9 mouse cellular contexts compared by ENCODE assay signal in genomic region chr17:33844196-33844595, GRCm38 (mm10). TPM values are rescaled to one million over a fixed set of nuclear protein-coding genes. Genes with fewer than 3 reads are reported as not detected.
DNase-seq lines count a peak whose midpoint lies in the region; ATAC-seq lines count a peak whose summit lies in the region.
"Had no signal": no experiment of that assay in that cellular context is flagged by ENCODE, and none has a peak within 500 bp of the region (broad histone marks: within the 10 kb centered on the region; RNA-seq: fewer than 3 reads in every experiment).

No protein-coding gene starts in this region.

- DNase-seq in lung, postnatal 25 days (ENCODE audit: low spot score): no peak
- no peak for DNase-seq in limb, embryonic 11.5 days (ENCODE audit: low spot score)
- DNase-seq in left cerebral cortex, adult 11 months (ENCODE audit: low spot score): no peak
- DNase-seq in heart, postnatal 25 days (ENCODE audit: low spot score): no peak
- DNase-seq: gastrocnemius, postnatal 10 days; layer of hippocampus, postnatal 36 days had no signal

- no peak overlapping the region for H3K27ac ChIP-seq in lung, embryonic 15.5 days
- no peak overlapping the region for H3K27ac ChIP-seq in forebrain, embryonic 13.5 days
- no peak overlapping the region for H3K27ac ChIP-seq in limb, embryonic 11.5 days (replicated peaks; ENCODE audit: low read depth, low read length)
- no peak overlapping the region for H3K27ac ChIP-seq in neural tube, embryonic 15.5 days (replicated peaks)

- H3K36me3 ChIP-seq in lung, embryonic 15.5 days: peaks cover 8% of the 10 kb centered on the region
- H3K36me3 ChIP-seq in forebrain, embryonic 13.5 days (ENCODE audit: poor library complexity, severe bottlenecking): peaks cover 30% of the 10 kb centered on the region
- H3K36me3 ChIP-seq in limb, embryonic 11.5 days (ENCODE audit: control insufficient read depth, insufficient read depth, low read length): peaks cover 7% of the 10 kb centered on the region; the same call in 1 of the 2 replicates
- peaks cover 28% of the 10 kb centered on the region for H3K36me3 ChIP-seq in neural tube, embryonic 15.5 days

- WGBS in lung, embryonic 15.5 days: 76% methylated on average over 1 of the region's 1 CpGs
- WGBS in forebrain, embryonic 13.5 days: 69% methylated on average over 1 of the region's 1 CpGs
- WGBS in limb, embryonic 11.5 days: 61% methylated on average over 1 of the region's 1 CpGs
- WGBS in neural tube, embryonic 15.5 days: 41% methylated on average over 1 of the region's 1 CpGs

- no peaks in the 10 kb centered on the region for H3K9me3 ChIP-seq in lung, embryonic 15.5 days
- H3K9me3 ChIP-seq in forebrain, embryonic 13.5 days (replicated peaks): no peaks in the 10 kb centered on the region
- no peaks in the 10 kb centered on the region for H3K9me3 ChIP-seq in limb, embryonic 11.5 days (ENCODE audit: control insufficient read depth, low read length)
- H3K9me3 ChIP-seq in neural tube, embryonic 15.5 days (replicated peaks): no peaks in the 10 kb centered on the region

- no peaks in the 10 kb centered on the region for H3K27me3 ChIP-seq in lung, embryonic 15.5 days
- H3K27me3 ChIP-seq in forebrain, embryonic 13.5 days: no peaks in the 10 kb centered on the region
- H3K27me3 ChIP-seq in limb, embryonic 11.5 days (ENCODE audit: control insufficient read depth, insufficient read depth, low read length): no peaks in the 10 kb centered on the region
- no peaks in the 10 kb centered on the region for H3K27me3 ChIP-seq in neural tube, embryonic 15.5 days (replicated peaks)

- peaks cover 19% of the 10 kb centered on the region for H3K4me1 ChIP-seq in lung, embryonic 15.5 days
- peaks cover 18% of the 10 kb centered on the region for H3K4me1 ChIP-seq in forebrain, embryonic 13.5 days
- 0 out of 2 replicates have a peak, but pooled peaks cover 6% of the 10 kb centered on the region for H3K4me1 ChIP-seq in limb, embryonic 11.5 days (ENCODE audit: control insufficient read depth, insufficient read depth, low read length)
- peaks cover 19% of the 10 kb centered on the region for H3K4me1 ChIP-seq in neural tube, embryonic 15.5 days

- ATAC-seq in lung, embryonic 15.5 days (ENCODE audit: borderline replicate concordance, extremely low read depth, low FRiP score, low TSS enrichment): no peak
- ATAC-seq in forebrain, embryonic 13.5 days: no peak
- no peak for ATAC-seq in limb, embryonic 11.5 days (ENCODE audit: insufficient number of reproducible peaks, low FRiP score, low TSS enrichment, low read depth)
- no peak for ATAC-seq in neural tube, embryonic 15.5 days (ENCODE audit: low FRiP score)

- H3K9ac ChIP-seq in lung, embryonic 15.5 days: 0 out of 2 replicates have a peak overlapping the region, but pooled peaks have one; percentile 62
- H3K9ac ChIP-seq in forebrain, embryonic 13.5 days: peak overlapping the region; percentile 81
- H3K9ac ChIP-seq in limb, embryonic 11.5 days (ENCODE audit: low read length): no peak overlapping the region
- peak overlapping the region; percentile 76 for H3K9ac ChIP-seq in neural tube, embryonic 15.5 days (replicated peaks)

- intact Hi-C loops in heart, postnatal 25 days (cut with DNase I): no loop called here

- peak overlapping the region; percentile 90 for H3K4me3 ChIP-seq in lung, embryonic 15.5 days
- peak overlapping the region; percentile 90 for H3K4me3 ChIP-seq in forebrain, embryonic 13.5 days
- H3K4me3 ChIP-seq in limb, embryonic 11.5 days (ENCODE audit: low read depth, low read length): no peak overlapping the region; the same call in 1 of the 2 replicates
- peak overlapping the region; percentile 99 for H3K4me3 ChIP-seq in neural tube, embryonic 15.5 days (replicated peaks)

- H3K4me2 ChIP-seq in lung, embryonic 15.5 days: peak overlapping the region; percentile 70; the same call in 1 of the 2 replicates
- H3K4me2 ChIP-seq in forebrain, embryonic 13.5 days: peak overlapping the region; percentile 96
- peak overlapping the region; percentile 92; the same call in 1 of the 2 replicates for H3K4me2 ChIP-seq in limb, embryonic 11.5 days (ENCODE audit: low read depth, severe bottlenecking)
- peak overlapping the region; percentile 84 for H3K4me2 ChIP-seq in neural tube, embryonic 15.5 days

RNA-seq across cellular contexts. Expression of gene Cd320, which starts 1.3 kb away (rescaled TPM):
- polyA plus RNA-seq in lung, embryonic 15.5 days (2015; fragmentation: Nextera tagmentation; extraction: Ambion mirVana): 69.4 and 74.0 TPM in 2 replicates
- 60.1 and 66.1 TPM in 2 replicates for polyA plus RNA-seq in forebrain, embryonic 13.5 days (2015; fragmentation: Nextera tagmentation; extraction: Ambion mirVana)
- 85.5 and 91.5 TPM in 2 replicates for polyA plus RNA-seq in limb, embryonic 11.5 days (2014; fragmentation: Nextera tagmentation; extraction: Ambion mirVana)
- 53.9 and 56.1 TPM in 2 replicates for polyA plus RNA-seq in neural tube, embryonic 15.5 days (2015; fragmentation: Nextera tagmentation; extraction: Ambion mirVana)
- 10 to 100 TPM; 30.6 to 31.9 TPM for total RNA-seq in heart, postnatal 25 days (2021)

RNA-seq across cellular contexts. Expression of gene Ndufa7, which starts 19.8 kb away (rescaled TPM):
- 425 and 461 TPM in 2 replicates for polyA plus RNA-seq in lung, embryonic 15.5 days (2015; fragmentation: Nextera tagmentation; extraction: Ambion mirVana)
- 473 and 507 TPM in 2 replicates for polyA plus RNA-seq in forebrain, embryonic 13.5 days (2015; fragmentation: Nextera tagmentation; extraction: Ambion mirVana)
- polyA plus RNA-seq in limb, embryonic 11.5 days (2014; fragmentation: Nextera tagmentation; extraction: Ambion mirVana): 457 and 474 TPM in 2 replicates
- 515 and 564 TPM in 2 replicates for polyA plus RNA-seq in neural tube, embryonic 15.5 days (2015; fragmentation: Nextera tagmentation; extraction: Ambion mirVana)
- 100 to 1,000 TPM; 599 to 648 TPM for total RNA-seq in heart, postnatal 25 days (2021)

RNA-seq across cellular contexts. Expression of gene Rps28, which starts 19.8 kb away (rescaled TPM):
- 885 and 959 TPM in 2 replicates for polyA plus RNA-seq in lung, embryonic 15.5 days (2015; fragmentation: Nextera tagmentation; extraction: Ambion mirVana)
- polyA plus RNA-seq in forebrain, embryonic 13.5 days (2015; fragmentation: Nextera tagmentation; extraction: Ambion mirVana): 779 and 868 TPM in 2 replicates
- 1,083 and 1,144 TPM in 2 replicates for polyA plus RNA-seq in limb, embryonic 11.5 days (2014; fragmentation: Nextera tagmentation; extraction: Ambion mirVana)
- 534 and 619 TPM in 2 replicates for polyA plus RNA-seq in neural tube, embryonic 15.5 days (2015; fragmentation: Nextera tagmentation; extraction: Ambion mirVana)
- total RNA-seq in heart, postnatal 25 days (2021): 100 to 1,000 TPM; 707 to 763 TPM

RNA-seq across cellular contexts. Expression of gene Gm7029, which starts 29.4 kb away (rescaled TPM):
- not detected in 2 replicates for polyA plus RNA-seq in lung, embryonic 15.5 days (2015; fragmentation: Nextera tagmentation; extraction: Ambion mirVana)
- not detected in 2 replicates for polyA plus RNA-seq in forebrain, embryonic 13.5 days (2015; fragmentation: Nextera tagmentation; extraction: Ambion mirVana)
- not detected in 2 replicates for polyA plus RNA-seq in limb, embryonic 11.5 days (2014; fragmentation: Nextera tagmentation; extraction: Ambion mirVana)
- polyA plus RNA-seq in neural tube, embryonic 15.5 days (2015; fragmentation: Nextera tagmentation; extraction: Ambion mirVana): not detected in 2 replicates
- not detected for total RNA-seq in heart, postnatal 25 days (2021)
- total RNA-seq: gastrocnemius, postnatal 10 days; layer of hippocampus, postnatal 36 days had no signal

RNA-seq across cellular contexts. Expression of gene Kank3, which starts 33.9 kb away (rescaled TPM):
- polyA plus RNA-seq in lung, embryonic 15.5 days (2015; fragmentation: Nextera tagmentation; extraction: Ambion mirVana): 68.0 and 77.8 TPM in 2 replicates
- polyA plus RNA-seq in forebrain, embryonic 13.5 days (2015; fragmentation: Nextera tagmentation; extraction: Ambion mirVana): 27.3 and 29.0 TPM in 2 replicates
- polyA plus RNA-seq in limb, embryonic 11.5 days (2014; fragmentation: Nextera tagmentation; extraction: Ambion mirVana): 23.0 and 25.1 TPM in 2 replicates
- polyA plus RNA-seq in neural tube, embryonic 15.5 days (2015; fragmentation: Nextera tagmentation; extraction: Ambion mirVana): 46.7 and 48.5 TPM in 2 replicates
- total RNA-seq in heart, postnatal 25 days (2021): 10 to 100 TPM; 55.0 to 69.3 TPM
